Comparison of ENCODE assay signal across 8 mouse cellular contexts in genomic region chr1:162276011-162276410, GRCm38 (mm10).
DNase-seq lines count a peak whose midpoint lies in the region; ATAC-seq and TF ChIP-seq lines count a peak whose summit lies in the region.

No protein-coding gene starts in this region.

- H3K27ac ChIP-seq in forebrain, postnatal 0 days (ENCODE audit: low read depth, low read length): no peak overlapping the region
- H3K27ac ChIP-seq in forebrain, embryonic 12.5 days: no peak overlapping the region
- H3K27ac ChIP-seq in hindbrain, embryonic 14.5 days: no peak overlapping the region

- H3K27me3 ChIP-seq in forebrain, postnatal 0 days (ENCODE audit: insufficient read depth, low read length): no peaks in the 10 kb centered on the region
- H3K27me3 ChIP-seq in forebrain, embryonic 12.5 days: no peaks in the 10 kb centered on the region
- no peaks in the 10 kb centered on the region for H3K27me3 ChIP-seq in hindbrain, embryonic 14.5 days (ENCODE audit: control insufficient read depth, insufficient read depth, low read length)

- no peak overlapping the region for H3K9ac ChIP-seq in forebrain, postnatal 0 days
- no peak overlapping the region for H3K9ac ChIP-seq in forebrain, embryonic 12.5 days
- H3K9ac ChIP-seq in hindbrain, embryonic 14.5 days: no peak overlapping the region

- no peak for ATAC-seq in forebrain, postnatal 0 days
- ATAC-seq in forebrain, embryonic 12.5 days (ENCODE audit: low FRiP score): no peak
- ATAC-seq in hindbrain, embryonic 14.5 days (ENCODE audit: low FRiP score): no peak

- no peaks in the 10 kb centered on the region for H3K36me3 ChIP-seq in forebrain, postnatal 0 days (ENCODE audit: insufficient read depth)
- H3K36me3 ChIP-seq in forebrain, embryonic 12.5 days (replicated peaks): no peaks in the 10 kb centered on the region
- no peaks in the 10 kb centered on the region for H3K36me3 ChIP-seq in hindbrain, embryonic 14.5 days (replicated peaks; ENCODE audit: control insufficient read depth, insufficient read depth)

- no peak overlapping the region for H3K4me3 ChIP-seq in forebrain, postnatal 0 days (ENCODE audit: low read depth, low read length)
- no peak overlapping the region for H3K4me3 ChIP-seq in forebrain, embryonic 12.5 days (replicated peaks)
- H3K4me3 ChIP-seq in hindbrain, embryonic 14.5 days (replicated peaks; ENCODE audit: low read length): no peak overlapping the region

- no peaks in the 10 kb centered on the region for H3K4me1 ChIP-seq in forebrain, postnatal 0 days (ENCODE audit: insufficient read depth)
- H3K4me1 ChIP-seq in forebrain, embryonic 12.5 days: no peaks in the 10 kb centered on the region
- H3K4me1 ChIP-seq in hindbrain, embryonic 14.5 days (replicated peaks; ENCODE audit: control insufficient read depth, insufficient read depth, low read length): no peaks in the 10 kb centered on the region

- DNase-seq in forebrain, postnatal 0 days: no peak
- DNase-seq in ovary, postnatal 36 days (ENCODE audit: low spot score): peak; percentile 59
- DNase-seq in ovary, postnatal 10 days (ENCODE audit: low spot score): no peak
- peak; percentile 18 for DNase-seq in gastrocnemius, postnatal 14 days
- DNase-seq in lung, postnatal 36 days: peak; percentile 58
- DNase-seq in left cerebral cortex, adult 18-20 months (ENCODE audit: low spot score in 2 of 2): no peak
- no peak for DNase-seq in hindbrain, embryonic 14.5 days (ENCODE audit: low spot score)

- 100% methylated on average over 1 of the region's 1 CpGs for WGBS in forebrain, postnatal 0 days
- WGBS in forebrain, embryonic 12.5 days: 88% methylated on average over 1 of the region's 1 CpGs
- 96% methylated on average over 1 of the region's 1 CpGs for WGBS in hindbrain, embryonic 14.5 days

- intact Hi-C loops in gastrocnemius, postnatal 14 days (cut with DNase I; ENCODE audit: low total_unique reads): no loop called here

- H3K9me3 ChIP-seq in forebrain, postnatal 0 days (ENCODE audit: low read length): no peaks in the 10 kb centered on the region
- no peaks in the 10 kb centered on the region for H3K9me3 ChIP-seq in forebrain, embryonic 12.5 days
- H3K9me3 ChIP-seq in hindbrain, embryonic 14.5 days (ENCODE audit: control insufficient read depth, low read length): no peaks in the 10 kb centered on the region

- peak; percentile 53 for TF ChIP-seq CTCF in forebrain, postnatal 0 days (IDR thresholded peaks at IDR 0.05; ENCODE audit: low read depth)

- no peak overlapping the region for H3K4me2 ChIP-seq in forebrain, postnatal 0 days (ENCODE audit: low read depth)
- no peak overlapping the region for H3K4me2 ChIP-seq in forebrain, embryonic 12.5 days
- no peak overlapping the region for H3K4me2 ChIP-seq in hindbrain, embryonic 14.5 days (replicated peaks)

Comparison
In these comparisons a context has a peak if more than half of its experiments do, and no peak if none do; other contexts are left out.
1. DNase-seq: peak in ovary, postnatal 36 days (single experiment), gastrocnemius, postnatal 14 days (single experiment) and lung, postnatal 36 days (single experiment); none in forebrain, postnatal 0 days (single experiment), ovary, postnatal 10 days (single experiment), left cerebral cortex, adult 18-20 months (0 of 2) and hindbrain, embryonic 14.5 days (single experiment).